ENCODE assay signal across 8 mouse cellular contexts in the genomic region with DNA sequence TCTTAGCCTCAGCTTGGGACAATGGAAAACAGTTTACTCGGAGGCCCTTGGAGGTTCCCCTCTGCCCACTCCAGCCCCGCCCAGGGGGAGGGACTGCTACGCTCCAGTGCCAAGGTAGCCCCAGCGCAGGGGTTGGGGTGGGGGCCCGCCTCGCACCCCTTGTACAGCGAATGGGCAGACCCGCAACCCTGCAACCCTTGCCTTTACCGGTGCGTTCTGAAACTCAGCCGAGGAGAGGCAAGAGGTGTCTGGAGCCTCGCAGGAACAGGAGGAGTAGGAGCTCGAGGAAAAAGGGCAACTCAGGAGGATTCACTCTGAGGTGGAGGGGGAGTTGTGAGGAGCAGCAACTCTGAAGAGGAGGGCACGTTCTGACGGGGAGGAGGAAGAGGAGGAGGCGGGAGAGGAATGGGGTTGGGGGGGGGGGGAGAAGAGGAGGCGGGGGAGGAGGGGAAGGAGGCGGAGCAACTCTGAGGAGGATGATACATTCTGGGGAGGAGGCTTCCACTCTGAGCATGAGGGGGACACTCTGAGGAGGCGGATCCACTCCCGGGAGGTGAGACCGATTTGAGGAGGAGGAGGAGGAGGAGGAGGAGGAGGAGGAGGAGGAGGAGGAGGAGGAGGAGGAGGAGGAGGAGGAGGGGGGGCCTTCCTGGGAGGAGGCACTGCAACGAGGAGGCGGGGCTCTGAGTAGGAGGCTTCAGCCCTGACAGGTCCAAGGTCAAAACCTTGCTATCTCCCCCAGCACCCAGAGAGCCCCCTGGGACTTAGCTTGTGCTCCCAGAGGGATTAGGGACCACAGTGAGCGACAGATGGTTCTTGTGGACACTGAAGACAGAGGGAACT. TPM values are rescaled to one million over a fixed set of nuclear protein-coding genes. Genes with fewer than 3 reads are reported as not detected.
DNase-seq lines count a peak whose midpoint lies in the region; ATAC-seq and TF ChIP-seq lines count a peak whose summit lies in the region.

Gene Cyp2d22 (minus strand): TSS at position 390 of the 843 bp plus-strand sequence.

- no peak for TF ChIP-seq CTCF in testis, adult 2 months (IDR thresholded peaks at IDR 0.05; ENCODE audit: control insufficient read depth, insufficient read depth, insufficient replicate concordance, low read depth, low read length)

- intact Hi-C loops in left cerebral cortex, postnatal 4 days (cut with DNase I) = no loop called here
- intact Hi-C loops in gastrocnemius, postnatal 36 days (cut with DNase I) = loop anchor here (5.0 kb wide), 1 partner anchor 37 kb away; no protein-coding TSS in a partner anchor

- H3K36me3 ChIP-seq in limb, embryonic 13.5 days = no peaks in the 10 kb centered on the region
- H3K36me3 ChIP-seq in midbrain, embryonic 14.5 days (ENCODE audit: control insufficient read depth, insufficient read depth, low read length) = no peaks in the 10 kb centered on the region
- no peaks in the 10 kb centered on the region for H3K36me3 ChIP-seq in testis, adult 2 months (ENCODE audit: control insufficient read depth, insufficient read depth, low read length)

- peak within 1 kb of the TSS; percentile 78 for H3K4me2 ChIP-seq in limb, embryonic 13.5 days (replicated peaks)
- peak within 1 kb of the TSS; percentile 54 for H3K4me2 ChIP-seq in midbrain, embryonic 14.5 days (ENCODE audit: low read length)

- ATAC-seq in inflammation-experienced regulatory T-cells, adult 6 months = peak; percentile 43
- ATAC-seq in limb, embryonic 13.5 days (ENCODE audit: low FRiP score, low read depth) = peak; percentile 89
- peak; percentile 55 for ATAC-seq in midbrain, embryonic 14.5 days (ENCODE audit: low FRiP score, low TSS enrichment)

- no peak for DNase-seq in left cerebral cortex, adult 18-20 months (ENCODE audit: low spot score in 2 of 2)
- DNase-seq in left cerebral cortex, postnatal 4 days = no peak
- peak; percentile 50 to 60 for DNase-seq in cerebellum, postnatal 10 days
- DNase-seq in gastrocnemius, postnatal 36 days = peak; percentile 59 to 61
- DNase-seq in midbrain, embryonic 14.5 days = peak; percentile 49

- H3K9me3 ChIP-seq in limb, embryonic 13.5 days = no peaks in the 10 kb centered on the region
- H3K9me3 ChIP-seq in midbrain, embryonic 14.5 days (ENCODE audit: control insufficient read depth, low read length) = no peaks in the 10 kb centered on the region

- H3K9ac ChIP-seq in limb, embryonic 13.5 days = peak within 1 kb of the TSS; percentile 66
- H3K9ac ChIP-seq in midbrain, embryonic 14.5 days (replicated peaks; ENCODE audit: low read length) = peak within 1 kb of the TSS; percentile 40; the same call in 1 of the 2 replicates

- peak within 1 kb of the TSS; percentile 52; the same call in 1 of the 2 replicates for H3K27ac ChIP-seq in limb, embryonic 13.5 days
- no peak within 1 kb of the TSS for H3K27ac ChIP-seq in midbrain, embryonic 14.5 days (replicated peaks; ENCODE audit: low read depth, low read length)
- H3K27ac ChIP-seq in testis, adult 2 months (ENCODE audit: control insufficient read depth, insufficient read depth, low read depth, low read length) = peak within 1 kb of the TSS; percentile 73

- H3K4me1 ChIP-seq in limb, embryonic 13.5 days = peaks cover 19% of the 10 kb centered on the region; the same call in 1 of the 2 replicates
- H3K4me1 ChIP-seq in midbrain, embryonic 14.5 days (ENCODE audit: control insufficient read depth, insufficient read depth, low read length) = peaks cover 8% of the 10 kb centered on the region
- peaks cover 13% of the 10 kb centered on the region for H3K4me1 ChIP-seq in testis, adult 2 months (ENCODE audit: control insufficient read depth, insufficient read depth, low read length)

- no peaks in the 10 kb centered on the region for H3K27me3 ChIP-seq in limb, embryonic 13.5 days
- no peaks in the 10 kb centered on the region for H3K27me3 ChIP-seq in midbrain, embryonic 14.5 days (ENCODE audit: control insufficient read depth, insufficient read depth, low read length)
- no peaks in the 10 kb centered on the region for H3K27me3 ChIP-seq in testis, adult 2 months (ENCODE audit: control insufficient read depth, insufficient read depth, low read length)

- 2% methylated on average over 18 of the region's 24 CpGs for WGBS in limb, embryonic 13.5 days
- WGBS in midbrain, embryonic 14.5 days = under 1% methylated on average over 19 of the region's 24 CpGs

- TF ChIP-seq POLR2A in testis, adult 2 months (IDR thresholded peaks at IDR 0.05; ENCODE audit: control insufficient read depth, low read depth, low read length) = peak; percentile 11; the same call in 1 of the 2 replicates

- peak within 1 kb of the TSS; percentile 54 for H3K4me3 ChIP-seq in limb, embryonic 13.5 days
- H3K4me3 ChIP-seq in midbrain, embryonic 14.5 days (replicated peaks; ENCODE audit: low read depth, low read length) = peak within 1 kb of the TSS; percentile 29
- H3K4me3 ChIP-seq in testis, adult 2 months (ENCODE audit: control insufficient read depth, low read depth, low read length) = peak within 1 kb of the TSS; percentile 67

RNA-seq across cellular contexts. Expression of gene Cyp2d22, which starts in this region (rescaled TPM):
- total RNA-seq in left cerebral cortex, adult 18-20 months (2021) = 10 to 100 TPM; 36.4 to 40.9 TPM
- total RNA-seq in left cerebral cortex, postnatal 4 days (2021) = 1 to 10 TPM; 5.3 to 7.0 TPM
- 10 to 100 TPM; 12.3 to 16.7 TPM for total RNA-seq in gastrocnemius, postnatal 36 days (2021)
- 1 to 10 TPM in 2 of 3 experiments, not detected in 1; 2.6 to 3.5 TPM for polyA plus RNA-seq in inflammation-experienced regulatory T-cells, adult 6 months (2017; shearing (Covaris generic))
- 7.3 and 9.5 TPM in 2 replicates for polyA plus RNA-seq in limb, embryonic 13.5 days (2015; fragmentation: Nextera tagmentation; extraction: Ambion mirVana)
- polyA plus RNA-seq in midbrain, embryonic 14.5 days (2014; fragmentation: Nextera tagmentation; extraction: Ambion mirVana) = 0.76 and 2.1 TPM in 2 replicates
- polyA plus RNA-seq in testis, adult 2 months (2012; rRNA removed) = 9.9 and 11.0 TPM in 2 replicates

Comparison
In these comparisons a context has a peak if more than half of its experiments do, and no peak if none do; other contexts are left out.
1. DNase-seq: peak in cerebellum, postnatal 10 days (2 of 2), gastrocnemius, postnatal 36 days (2 of 2) and midbrain, embryonic 14.5 days (single experiment); none in left cerebral cortex, adult 18-20 months (0 of 2) and left cerebral cortex, postnatal 4 days (single experiment).
2. Peak in every context shown above with its lines, with median percentiles within 50 percentile points of each other: ATAC-seq and H3K4me3 ChIP-seq.